Mouse (Mus musculus) stomach, embryonic 14.5 days (tissue): ENCODE measurements around the gene Mr1. TPM values are rescaled to one million over a fixed set of nuclear protein-coding genes. Genes with fewer than 3 reads are reported as not detected.
A peak's percentile ranks its signal among the peaks of the same experiment; 100 is the strongest.

Experiments used
- ATAC-seq: fragments of 200-750 bp; cut with Nextera tagmentation; 2 replicates; pipeline ENCODE4 v1.8.0; 2017; ENCODE audit warnings: low read depth, moderate TSS enrichment; ENCODE audit not compliant: insufficient number of reproducible peaks, insufficient read depth, low FRiP score
- H3K27ac ChIP-seq: fragments of 300-500 bp; sonication (generic); 2 replicates; pipeline ENCODE4 v1.5.1; 2014; ENCODE audit warnings: mild to moderate bottlenecking, low read length, moderate library complexity, mixed read lengths
- H3K27me3 ChIP-seq: fragments of 300-500 bp; sonication (generic); 2 replicates; pipeline ENCODE4 v1.6.1; 2014; ENCODE audit warnings: low read length, control low read depth, mixed read lengths; ENCODE audit not compliant: control insufficient read depth, insufficient read depth
- H3K36me3 ChIP-seq: fragments of 300-500 bp; sonication (generic); 2 replicates; pipeline ENCODE4 v1.6.1; 2014; ENCODE audit warnings: mild to moderate bottlenecking, control low read depth, low read length, moderate library complexity, mixed read lengths; ENCODE audit not compliant: control insufficient read depth, insufficient read depth
- H3K4me1 ChIP-seq: fragments of 300-500 bp; sonication (generic); 2 replicates; pipeline ENCODE4 v1.6.1; 2014; ENCODE audit warnings: low read length, control low read depth, mixed read lengths; ENCODE audit not compliant: control insufficient read depth, insufficient read depth
- H3K4me2 ChIP-seq: fragments of 300-500 bp; sonication (generic); replicated peaks from 2 replicates; pipeline ENCODE4 v1.6.1; 2014; ENCODE audit warnings: low read depth, low read length, control low read depth
- H3K4me3 ChIP-seq: fragments of 300-500 bp; sonication (generic); 2 replicates; pipeline ENCODE4 v1.5.1; 2014; ENCODE audit warnings: low read depth, low read length, control low read depth
- H3K9ac ChIP-seq: fragments of 300-500 bp; sonication (generic); replicated peaks from 2 replicates; pipeline ENCODE4 v1.6.1; 2014; ENCODE audit warnings: low read depth, mild to moderate bottlenecking, control low read depth, low read length, moderate library complexity, mixed read lengths
- H3K9me3 ChIP-seq: fragments of 300-500 bp; sonication (generic); 2 replicates; pipeline ENCODE4 v1.6.1; 2016; ENCODE audit warnings: low read depth, low read length, control low read depth; ENCODE audit not compliant: control insufficient read depth
- WGBS: fragments of 180-500 bp; shearing (Covaris S2); extraction: QIAGEN DNeasy Blood & Tissue Kit; methylation state at CpG from one replicate; pipeline ENCODE4 v1.1.7; 2014; 5-methylcytosine and 5-hydroxymethylcytosine counted together
- polyA plus RNA-seq: library from polyadenylated mRNA; unstranded; fragments of >200 nt; fragmentation: Nextera tagmentation; extraction: Ambion mirVana; gene quantifications from 2 replicates; pipeline ENCODE4 v1.2.1, GENCODE M21; 2014

Mr1 gene
- polyA plus RNA-seq, 1 experiment from 2014 or later: 11.0 TPM

DNA sequence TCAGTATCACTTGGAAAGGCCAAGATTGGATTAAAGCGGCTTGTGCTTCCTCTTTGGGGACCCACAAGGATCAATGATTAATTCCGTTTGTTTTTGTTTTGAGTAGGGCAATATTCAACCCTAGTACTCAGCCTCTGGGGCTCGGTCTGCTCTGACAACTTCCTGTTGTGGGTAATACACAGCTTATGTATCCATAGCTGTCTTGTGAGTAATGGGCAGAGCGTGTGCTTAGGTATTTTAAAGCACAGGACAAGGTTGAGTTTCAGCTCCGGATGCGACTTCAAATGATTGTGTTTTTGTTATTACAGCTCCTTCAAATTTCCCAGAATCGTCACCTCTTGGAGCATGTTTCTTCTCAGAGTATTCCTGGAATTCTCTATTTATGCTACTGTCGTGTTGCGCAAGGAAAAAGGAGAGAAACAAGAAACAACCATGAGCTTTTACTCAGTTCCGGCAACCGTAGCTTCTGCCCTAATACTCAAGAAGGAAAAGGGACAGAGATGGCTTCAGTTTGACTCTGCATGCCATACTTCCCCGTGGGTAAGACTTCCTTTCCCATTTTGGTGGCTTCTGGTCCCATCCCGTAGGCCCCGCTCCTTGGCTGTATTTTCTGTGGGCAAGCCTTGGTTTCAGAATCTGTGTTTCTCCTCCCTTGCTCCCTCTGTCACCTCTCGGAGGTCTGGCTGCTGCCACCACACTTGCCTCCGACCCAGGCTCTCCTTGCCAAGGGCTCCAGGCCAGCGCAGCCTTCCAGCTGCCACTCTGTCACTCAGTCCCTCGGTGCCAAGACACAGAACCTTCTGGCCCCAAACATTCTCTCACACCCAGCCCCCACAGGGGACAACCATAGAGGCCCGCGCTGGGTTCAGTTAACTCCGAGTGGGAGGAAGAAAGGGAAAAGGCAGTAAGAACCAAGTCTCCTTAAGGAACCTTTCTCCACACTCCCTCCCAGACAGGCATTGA, 24.4 kb downstream of the Mr1 start:
- 78% methylated on average over 21 of the region's 21 CpGs for WGBS
- Histone ChIP-seq H3K4me2 (no peak overlapping the region), H3K27me3 (no peaks in the 10 kb centered on the region), H3K9ac (no peak overlapping the region), H3K4me1 (no peaks in the 10 kb centered on the region), H3K27ac (no peak overlapping the region), H3K36me3 (no peaks in the 10 kb centered on the region), H3K9me3 (no peaks in the 10 kb centered on the region), H3K4me3 (no peak overlapping the region)
- ATAC-seq: no peak

DNA sequence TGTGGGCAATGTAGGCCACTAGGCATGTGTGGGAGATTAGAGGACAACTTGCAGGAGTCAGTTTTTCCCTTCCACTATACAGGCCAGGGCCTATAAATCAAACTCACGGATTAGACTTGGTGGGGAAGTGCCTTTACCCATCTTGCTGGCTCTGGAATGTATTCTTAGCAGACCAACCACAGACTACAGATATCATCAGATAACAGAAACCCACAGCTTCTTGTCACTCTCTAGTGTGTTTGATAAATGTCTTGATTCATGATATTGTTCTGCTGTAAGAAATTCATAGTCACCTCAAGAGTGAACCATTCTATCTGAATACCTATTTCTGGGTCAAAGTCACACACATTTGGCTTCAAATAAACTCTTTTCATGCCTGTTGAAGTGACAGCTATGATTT, 26.9 kb downstream of the Mr1 start:
- Histone ChIP-seq H3K4me1 (no peaks in the 10 kb centered on the region), H3K27me3 (no peaks in the 10 kb centered on the region), H3K9me3 (no peaks in the 10 kb centered on the region), H3K4me3 (no peak overlapping the region), H3K4me2 (no peak overlapping the region), H3K36me3 (no peaks in the 10 kb centered on the region), H3K27ac (no peak overlapping the region), H3K9ac (no peak overlapping the region)
- no peak for ATAC-seq
- 71% methylated on average over 1 of the region's 1 CpGs for WGBS

DNA sequence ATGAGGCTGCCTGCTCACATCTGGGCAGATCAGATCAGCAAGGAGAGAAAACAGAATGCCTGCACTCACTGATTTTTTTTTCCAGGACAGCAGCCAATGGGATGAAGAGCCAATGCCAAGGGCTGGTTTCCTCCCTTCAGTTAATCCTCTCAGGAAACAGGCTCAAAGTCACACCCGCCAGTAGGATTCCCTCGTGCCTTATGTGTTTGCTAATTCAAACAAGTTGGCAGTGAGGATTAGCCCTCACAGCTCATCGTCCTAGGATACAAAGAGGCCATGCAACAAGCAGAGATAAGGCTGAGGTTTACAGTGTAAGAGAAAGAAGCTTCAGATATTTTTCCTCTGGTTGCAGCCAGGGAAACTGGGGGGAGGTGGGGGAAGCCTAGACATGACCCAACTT, 32.7 kb downstream of the Mr1 start:
- Histone ChIP-seq H3K9ac (no peak overlapping the region), H3K4me3 (no peak overlapping the region), H3K9me3 (no peaks in the 10 kb centered on the region), H3K27me3 (no peaks in the 10 kb centered on the region), H3K27ac (no peak overlapping the region), H3K4me2 (no peak overlapping the region), H3K4me1 (peaks cover 10% of the 10 kb centered on the region; the same call in 1 of the 2 replicates), H3K36me3 (no peaks in the 10 kb centered on the region)
- 22% methylated on average over 3 of the region's 3 CpGs for WGBS
- no peak for ATAC-seq

GRCm38 (mm10) chr1:155112875-155113274, 33.7 kb downstream of the Mr1 start:
- Histone ChIP-seq H3K4me2 (no peak overlapping the region), H3K9ac (no peak overlapping the region), H3K27me3 (no peaks in the 10 kb centered on the region), H3K36me3 (no peaks in the 10 kb centered on the region), H3K4me3 (no peak overlapping the region), H3K9me3 (no peaks in the 10 kb centered on the region), H3K4me1 (peaks cover 20% of the 10 kb centered on the region; the same call in 1 of the 2 replicates), H3K27ac (no peak overlapping the region)
- WGBS: 91% methylated on average over 1 of the region's 1 CpGs
- ATAC-seq: no peak

DNA sequence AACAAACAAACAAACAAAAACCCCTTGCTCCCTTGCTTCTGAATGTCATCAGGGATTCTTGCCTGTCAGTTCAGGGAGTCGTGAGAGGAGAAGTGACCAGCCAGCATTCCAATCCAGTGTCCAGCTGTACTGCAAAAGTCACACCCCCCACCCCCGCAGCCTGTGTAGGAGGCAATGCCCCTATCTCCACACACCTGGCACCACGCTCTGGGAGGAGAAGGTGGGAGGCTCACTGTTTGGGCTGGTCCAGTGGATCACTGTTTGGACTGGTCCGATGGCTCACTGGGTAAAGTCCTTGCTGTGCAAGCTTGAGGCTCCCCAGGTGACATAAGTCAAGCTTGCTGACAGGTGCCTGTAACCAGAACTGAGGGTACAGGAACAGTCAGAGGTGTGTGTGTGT, 34.5 kb downstream of the Mr1 start:
- 54% methylated on average over 4 of the region's 4 CpGs for WGBS
- Histone ChIP-seq H3K9me3 (no peaks in the 10 kb centered on the region), H3K4me1 (peaks cover 20% of the 10 kb centered on the region; the same call in 1 of the 2 replicates), H3K27ac (no peak overlapping the region), H3K36me3 (no peaks in the 10 kb centered on the region), H3K9ac (no peak overlapping the region), H3K27me3 (no peaks in the 10 kb centered on the region), H3K4me3 (no peak overlapping the region), H3K4me2 (no peak overlapping the region)
- no peak for ATAC-seq

DNA sequence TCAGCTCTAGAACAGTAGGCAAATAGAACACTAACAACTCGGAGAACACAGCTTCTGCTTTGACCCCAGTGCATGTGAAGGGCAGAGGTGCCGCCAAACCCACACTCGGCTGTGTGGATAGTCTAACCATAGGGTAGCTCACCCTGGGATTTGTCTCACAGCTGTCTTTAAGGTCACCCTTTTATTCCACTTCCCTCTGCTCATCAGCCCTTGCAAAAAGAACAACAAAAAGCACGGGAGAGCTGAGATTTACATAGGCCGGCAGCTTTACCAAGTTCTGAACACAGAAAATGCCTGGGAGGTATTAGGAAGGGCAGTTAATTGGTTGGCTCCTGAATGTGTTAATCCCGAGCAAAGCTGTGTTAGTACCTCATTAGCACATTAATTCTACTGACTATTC, 35.1 kb downstream of the Mr1 start:
- Histone ChIP-seq H3K4me3 (no peak overlapping the region), H3K4me2 (no peak overlapping the region), H3K27me3 (no peaks in the 10 kb centered on the region), H3K36me3 (no peaks in the 10 kb centered on the region), H3K4me1 (peaks cover 20% of the 10 kb centered on the region; the same call in 1 of the 2 replicates), H3K27ac (no peak overlapping the region), H3K9ac (no peak overlapping the region), H3K9me3 (no peaks in the 10 kb centered on the region)
- WGBS: 51% methylated on average over 6 of the region's 6 CpGs
- no peak for ATAC-seq

- Histone ChIP-seq H3K9ac (no peak overlapping the region), H3K27me3 (no peaks in the 10 kb centered on the region), H3K36me3 (no peaks in the 10 kb centered on the region), H3K4me1 (peaks cover 20% of the 10 kb centered on the region; the same call in 1 of the 2 replicates), H3K4me2 (peak overlapping the region; percentile 29; the same call in 1 of the 2 replicates), H3K27ac (peak overlapping the region; percentile 71; the same call in 1 of the 2 replicates), H3K9me3 (no peaks in the 10 kb centered on the region), H3K4me3 (no peak overlapping the region)
- ATAC-seq: no peak
- WGBS: 14% methylated on average over 18 of the region's 18 CpGs
Measured at GRCm38 (mm10) chr1:155109387-155110350, 36.9 kb downstream of the Mr1 start.

- H3K4me3 ChIP-seq: no peak overlapping the region
- no peaks in the 10 kb centered on the region for H3K27me3 ChIP-seq
- H3K27ac ChIP-seq: no peak overlapping the region
- no peak overlapping the region for H3K9ac ChIP-seq
- H3K4me1 ChIP-seq: peaks cover 20% of the 10 kb centered on the region; the same call in 1 of the 2 replicates
- H3K4me2 ChIP-seq: 0 out of 2 replicates have a peak overlapping the region, but pooled peaks have one; percentile 12
- 0 out of 2 replicates have a peak, but pooled peaks have one; percentile 39 for ATAC-seq
- H3K36me3 ChIP-seq: no peaks in the 10 kb centered on the region
- no peaks in the 10 kb centered on the region for H3K9me3 ChIP-seq
- 32% methylated on average over 4 of the region's 4 CpGs for WGBS
Measured at GRCm38 (mm10) chr1:155108412-155108811, 38.2 kb downstream of the Mr1 start.
